Mouse (Mus musculus) cerebellum, adult 9-11 months (tissue): Measurements from ENCODE around the gene Nfe2l2.
"Not testable (repeated sequence)": the region's sequence is repeated elsewhere in the genome, so short reads cannot be mapped to it uniquely, and the experiment has no call there.

Experiments used
- DNase-seq: peaks from one replicate; pipeline ENCODE4 v3.0.0; 2022

The Nfe2l2 gene

GRCm38 (mm10) chr2:75707420-75707819 is 3.0 kb upstream of the Nfe2l2 start:
- DNase-seq, result no peak

- no peak for DNase-seq
These were observed 2.0 kb upstream of the Nfe2l2 start for GRCm38 (mm10) chr2:75706435-75706834.

DNA sequence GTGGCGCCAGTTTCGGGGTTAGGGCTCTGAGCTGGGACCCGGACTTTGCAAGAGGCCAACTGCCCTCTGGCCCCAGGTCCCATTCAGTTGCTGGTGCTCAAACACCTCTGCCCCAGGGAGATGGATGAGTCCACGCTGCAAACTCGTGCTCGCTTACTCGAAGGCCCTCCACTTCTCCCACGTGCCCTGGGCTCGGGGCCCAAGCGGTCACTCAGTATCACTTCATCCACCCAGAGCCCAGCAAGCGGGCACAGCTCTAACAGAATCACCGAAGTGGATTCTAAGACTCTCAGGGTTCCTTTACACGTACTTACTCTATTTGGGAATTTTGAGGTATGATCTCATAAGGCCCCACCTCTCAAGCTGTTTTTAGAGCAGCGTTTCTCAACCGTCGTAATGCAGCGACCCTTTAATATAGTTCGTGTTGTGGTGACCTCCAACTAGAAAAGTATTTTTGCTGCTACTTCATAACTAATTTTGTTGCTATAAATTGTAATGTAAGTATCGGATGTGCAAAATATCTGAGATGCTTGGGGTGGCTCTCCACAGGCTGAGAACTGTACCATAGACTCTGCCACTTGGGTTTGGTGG is 816 bp upstream of the Nfe2l2 start:
- no peak for DNase-seq

GRCm38 (mm10) chr2:75703375-75704181 is 863 bp downstream of the Nfe2l2 start:
- peak; percentile 60 for DNase-seq

GRCm38 (mm10) chr2:75702588-75702976 is 1.9 kb downstream of the Nfe2l2 start:
- DNase-seq, result no peak

- no peak for DNase-seq
These were observed 2.4 kb downstream of the Nfe2l2 start for GRCm38 (mm10) chr2:75701822-75702587.

DNA sequence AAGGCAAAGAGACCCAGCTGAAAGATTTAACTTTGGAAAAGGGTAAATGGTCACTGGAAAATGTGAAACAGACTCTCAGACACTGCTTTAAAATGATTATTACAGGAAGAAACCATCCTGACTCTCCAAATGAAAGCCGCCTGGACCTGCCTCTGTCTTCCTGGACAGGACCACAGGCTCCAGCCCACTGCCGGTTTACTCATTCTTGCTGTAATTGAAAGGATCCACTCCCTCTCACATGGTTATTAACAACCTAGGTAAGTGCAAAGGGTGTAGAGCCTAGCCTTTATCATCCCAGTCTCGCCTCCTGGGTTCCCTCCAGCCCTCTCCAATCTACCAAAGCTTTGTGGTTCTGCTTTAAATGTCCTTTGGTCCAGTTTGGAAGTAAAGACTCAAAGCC is 3.2 kb downstream of the Nfe2l2 start:
- DNase-seq, result no peak

DNA sequence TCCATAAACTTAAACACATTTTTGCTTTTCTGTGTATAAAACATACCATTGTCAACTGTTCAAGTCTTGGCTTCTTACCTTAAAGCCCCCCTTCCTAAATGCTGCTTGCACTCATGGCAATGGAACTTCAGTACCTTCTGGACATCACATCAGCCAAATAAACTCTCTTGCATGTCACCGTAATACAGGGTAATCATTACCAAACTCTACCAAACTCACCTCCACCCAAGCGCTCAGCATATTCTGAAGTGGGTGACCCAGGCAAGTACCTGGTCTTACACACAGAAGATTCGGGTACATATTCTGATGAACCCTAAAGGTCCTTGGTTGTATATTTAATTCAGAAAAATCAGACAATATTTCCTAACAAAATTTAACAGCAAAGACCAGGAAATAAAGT is 3.9 kb downstream of the Nfe2l2 start:
- no peak for DNase-seq

GRCm38 (mm10) chr2:75698874-75699273 is 5.6 kb downstream of the Nfe2l2 start:
- no peak for DNase-seq

DNA sequence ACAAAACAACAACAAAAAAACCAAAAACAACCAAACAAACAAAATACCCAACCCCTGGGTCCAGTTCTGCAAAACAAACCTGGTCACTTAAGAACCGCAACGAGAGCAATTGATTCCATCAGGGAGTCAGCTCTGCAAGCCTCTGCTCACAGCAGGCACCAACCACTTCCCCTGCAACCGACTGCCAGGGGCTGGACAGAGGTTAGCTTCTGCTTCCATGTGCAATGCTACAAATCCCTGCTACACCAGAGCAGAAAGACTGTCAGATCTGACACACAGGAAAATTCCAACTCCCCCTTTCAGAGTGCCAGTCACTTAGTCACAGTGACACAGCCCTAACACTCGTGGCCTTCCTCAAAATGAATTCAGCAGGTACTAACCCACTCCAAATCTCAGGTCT is 6.4 kb downstream of the Nfe2l2 start:
- DNase-seq, result no peak

- DNase-seq, result no peak
These were observed 7.2 kb downstream of the Nfe2l2 start for GRCm38 (mm10) chr2:75697222-75697621.

GRCm38 (mm10) chr2:75696371-75696770 is 8.1 kb downstream of the Nfe2l2 start:
- no peak for DNase-seq

GRCm38 (mm10) chr2:75695676-75696350 is 8.6 kb downstream of the Nfe2l2 start:
- no peak for DNase-seq

GRCm38 (mm10) chr2:75694926-75695325 is 9.5 kb downstream of the Nfe2l2 start:
- not testable (repeated sequence) for DNase-seq

DNA sequence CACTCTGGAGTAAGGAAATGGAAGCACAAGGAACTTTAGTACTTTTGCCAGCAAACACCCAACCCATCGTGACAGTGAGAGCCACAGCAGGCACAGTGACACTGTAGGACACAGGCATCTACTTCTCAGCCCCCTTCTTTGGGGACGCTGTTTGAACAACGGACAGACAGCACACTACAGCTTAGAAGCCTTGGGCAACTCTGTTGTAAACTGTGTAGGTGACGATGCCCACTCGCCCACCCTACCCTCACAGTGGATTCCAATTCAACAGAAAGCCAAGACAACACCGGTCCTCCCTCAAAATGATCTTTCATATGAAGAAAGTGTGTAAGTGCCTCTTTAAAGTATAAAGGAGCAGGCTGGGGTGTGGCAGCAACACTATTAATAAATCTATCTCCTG is 12.1 kb downstream of the Nfe2l2 start:
- no peak for DNase-seq

GRCm38 (mm10) chr2:75691316-75691715 is 13.1 kb downstream of the Nfe2l2 start:
- no peak for DNase-seq

GRCm38 (mm10) chr2:75690656-75691055 is 13.8 kb downstream of the Nfe2l2 start:
- DNase-seq, result no peak

DNA sequence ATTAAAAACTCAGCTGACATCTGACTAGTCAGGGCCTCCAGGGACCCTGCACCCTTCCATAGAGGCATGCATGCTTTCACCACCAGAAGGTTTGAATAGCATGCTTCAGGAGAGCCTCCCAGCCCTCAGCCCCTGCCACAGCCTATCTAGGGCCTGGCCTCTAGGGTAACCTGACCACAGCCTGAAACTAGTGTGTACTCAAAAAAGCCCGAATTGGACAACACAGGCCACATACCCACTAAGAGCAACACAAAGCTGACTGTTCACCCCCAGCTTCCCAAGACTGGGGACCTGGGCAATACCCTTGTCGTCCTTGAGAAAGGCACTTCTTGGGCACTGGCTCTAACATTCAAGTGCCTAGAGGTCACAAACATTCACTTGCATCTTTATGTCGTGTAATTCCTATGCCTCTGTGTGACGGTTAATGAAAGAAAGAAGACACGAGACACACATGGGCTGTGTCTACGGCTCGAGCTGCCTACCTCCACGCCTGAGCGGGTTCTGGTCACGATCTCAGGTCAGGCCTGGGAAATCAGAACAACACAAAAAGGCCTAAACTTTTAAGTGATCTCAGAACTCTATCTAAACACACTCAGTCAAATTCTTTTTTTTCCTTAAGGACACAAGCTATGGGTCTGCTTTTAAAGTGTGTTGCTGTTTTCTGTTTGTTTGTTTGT is 14.8 kb downstream of the Nfe2l2 start:
- DNase-seq, result no peak

GRCm38 (mm10) chr2:75688901-75689300 is 15.5 kb downstream of the Nfe2l2 start:
- DNase-seq, result no peak

- DNase-seq, result no peak
These were observed 17.2 kb downstream of the Nfe2l2 start for GRCm38 (mm10) chr2:75687040-75687749.

DNA sequence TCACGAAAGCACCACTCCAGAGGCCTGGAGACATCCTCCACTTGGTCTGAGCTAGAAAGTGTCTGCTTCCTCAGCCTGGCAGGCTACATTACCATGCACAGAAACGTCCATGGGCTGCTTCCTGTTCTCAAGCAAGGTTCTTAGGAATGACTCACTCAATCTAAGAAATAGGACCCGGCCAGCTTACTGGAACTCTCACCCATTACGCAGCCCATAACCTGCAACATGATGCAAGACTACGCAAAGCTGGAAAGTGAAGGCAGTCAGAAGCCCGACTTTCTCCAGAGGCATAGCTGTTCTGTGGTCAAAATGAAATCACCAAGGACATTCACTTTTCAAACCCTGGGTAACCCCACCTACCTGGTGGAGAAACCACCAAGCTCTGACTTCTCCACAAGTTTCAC is 19.0 kb downstream of the Nfe2l2 start:
- DNase-seq, result no peak

DNA sequence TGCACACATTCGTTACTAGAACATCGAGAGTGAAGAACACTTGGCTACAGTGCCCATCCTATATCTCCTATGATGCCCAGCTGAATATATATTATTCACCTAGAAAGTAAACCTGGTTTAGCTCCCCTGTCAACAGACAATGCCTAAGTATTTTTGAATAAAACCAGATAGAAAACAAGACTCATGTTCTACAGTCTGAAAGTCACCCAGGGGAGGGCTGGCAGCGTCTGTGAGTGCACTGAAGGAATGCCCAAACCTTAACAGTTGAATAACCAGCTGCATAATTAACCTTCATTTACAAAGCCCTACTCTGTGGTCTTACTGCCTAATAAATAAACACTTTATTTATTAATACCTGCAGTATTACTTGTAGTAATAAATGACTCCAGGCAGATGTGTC is 19.9 kb downstream of the Nfe2l2 start:
- DNase-seq, result no peak
